Mouse (Mus musculus) intestine, embryonic 14.5 days (tissue): Measurements from ENCODE around the gene Krt15. TPM values are rescaled to one million over a fixed set of nuclear protein-coding genes. Genes with fewer than 3 reads are reported as not detected.

ENCODE experiments used
- ATAC-seq: fragments of 200-750 bp; cut with Nextera tagmentation; replicated peaks from 2 replicates; pipeline ENCODE4 v1.8.0; 2017; ENCODE audit warnings: low read depth, moderate number of reproducible peaks, moderate TSS enrichment, moderate library complexity; ENCODE audit not compliant: low FRiP score, low TSS enrichment
- DNase-seq: peaks from one replicate; pipeline ENCODE4 v3.0.0-alpha.2; 2018; ENCODE audit warnings: low spot score
- H3K27ac ChIP-seq: fragments of 300-500 bp; sonication (generic); 2 replicates; pipeline ENCODE4 v1.5.1; 2014; ENCODE audit warnings: low read depth, mild to moderate bottlenecking, control low read depth
- H3K27me3 ChIP-seq: fragments of 300-500 bp; sonication (generic); replicated peaks from 2 replicates; pipeline ENCODE4 v1.6.1; 2014; ENCODE audit warnings: low read length, control low read depth; ENCODE audit not compliant: control insufficient read depth, insufficient read depth
- H3K36me3 ChIP-seq: fragments of 300-500 bp; sonication (generic); 2 replicates; pipeline ENCODE4 v1.6.1; 2014; ENCODE audit warnings: low read length, control low read depth; ENCODE audit not compliant: control insufficient read depth, insufficient read depth
- H3K4me1 ChIP-seq: fragments of 300-500 bp; sonication (generic); replicated peaks from 2 replicates; pipeline ENCODE4 v1.6.1; 2014; ENCODE audit warnings: low read length, control low read depth, mixed read lengths; ENCODE audit not compliant: control insufficient read depth, insufficient read depth
- H3K4me2 ChIP-seq: fragments of 300-500 bp; sonication (generic); 2 replicates; pipeline ENCODE4 v1.6.1; 2014; ENCODE audit warnings: low read length
- H3K4me3 ChIP-seq: fragments of 300-500 bp; sonication (generic); 2 replicates; pipeline ENCODE4 v1.5.1; 2014; ENCODE audit warnings: low read depth, low read length, control low read depth, mixed read lengths
- H3K9ac ChIP-seq: fragments of 300-500 bp; sonication (generic); 2 replicates; pipeline ENCODE4 v1.6.1; 2014; ENCODE audit warnings: mild to moderate bottlenecking, low read length
- H3K9me3 ChIP-seq: fragments of 300-500 bp; sonication (generic); 2 replicates; pipeline ENCODE4 v1.6.1; 2016; ENCODE audit warnings: low read length, control low read depth; ENCODE audit not compliant: control insufficient read depth
- WGBS: fragments of 180-500 bp; shearing (Covaris S2); extraction: QIAGEN DNeasy Blood & Tissue Kit; methylation state at CpG from one replicate; pipeline ENCODE4 v1.1.7; 2014; 5-methylcytosine and 5-hydroxymethylcytosine counted together
- polyA plus RNA-seq: library from polyadenylated mRNA; unstranded; fragments of >200 nt; fragmentation: Nextera tagmentation; extraction: Ambion mirVana; gene quantifications from 2 replicates; pipeline ENCODE4 v1.2.1, GENCODE M21; 2014

The Krt15 gene
- polyA plus RNA-seq, 1 experiment from 2014 or later: 1.3 TPM

DNA sequence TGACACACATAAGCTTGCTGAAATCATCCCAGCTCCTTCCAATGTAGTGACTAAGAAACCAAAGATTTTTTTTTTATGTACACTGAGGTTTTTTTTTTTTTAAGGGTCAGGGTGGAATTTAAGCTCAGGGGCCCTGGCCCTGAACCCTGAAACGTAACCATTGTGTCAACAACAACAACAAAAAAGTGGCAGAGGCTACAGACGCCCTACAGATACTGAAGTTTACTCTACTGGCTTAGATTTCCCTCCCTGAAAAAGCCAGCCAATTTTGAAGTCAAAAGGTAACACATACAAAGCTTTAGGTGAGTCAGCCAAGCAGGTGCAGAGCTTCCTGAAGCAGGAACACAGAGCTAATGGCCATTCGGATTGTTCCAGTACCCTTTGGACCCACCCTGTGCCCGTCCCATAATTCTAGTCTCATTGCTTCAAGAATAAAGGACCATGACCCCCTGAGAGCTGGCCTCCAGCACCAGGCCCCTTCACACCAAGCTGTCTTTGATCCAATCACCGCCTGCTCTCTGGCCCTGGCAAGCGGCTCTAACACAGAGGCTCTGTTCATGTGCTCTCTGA is 22.3 kb upstream of the Krt15 start:
- ATAC-seq (peak; percentile 47; the same call in 1 of the 2 replicates), DNase-seq (no peak)
- H3K9me3 ChIP-seq: no peaks in the 10 kb centered on the region
- H3K9ac ChIP-seq: no peak overlapping the region
- H3K27ac ChIP-seq: peak overlapping the region; percentile 69
- 49% methylated on average over 6 of the region's 6 CpGs for WGBS
- H3K4me1 ChIP-seq: peaks cover 5% of the 10 kb centered on the region; the same call in 1 of the 2 replicates
- H3K4me2 ChIP-seq: no peak overlapping the region
- H3K36me3 ChIP-seq: no peaks in the 10 kb centered on the region
- no peaks in the 10 kb centered on the region for H3K27me3 ChIP-seq
- H3K4me3 ChIP-seq: no peak overlapping the region

DNA sequence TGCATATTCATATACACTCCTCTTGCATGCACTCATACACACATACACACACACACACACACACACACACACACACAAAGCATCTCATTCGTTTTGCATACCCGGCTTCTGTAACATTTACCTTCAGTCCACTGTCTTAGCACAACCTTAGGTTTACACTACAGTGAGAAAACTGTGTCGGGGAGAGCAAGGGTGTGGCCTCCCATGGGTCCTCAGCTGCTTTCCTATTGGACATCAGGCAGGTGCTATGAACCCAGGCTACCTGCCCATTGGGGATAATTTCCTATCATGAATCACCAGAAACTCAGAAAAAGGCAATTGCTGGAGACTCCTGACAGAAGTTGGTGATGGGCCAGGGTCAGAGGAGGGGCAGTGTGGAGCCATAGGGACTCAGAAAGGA is 21.6 kb upstream of the Krt15 start:
- ATAC-seq (no peak), DNase-seq (no peak)
- Histone ChIP-seq H3K36me3 (no peaks in the 10 kb centered on the region), H3K4me3 (no peak overlapping the region), H3K27me3 (no peaks in the 10 kb centered on the region), H3K4me2 (no peak overlapping the region), H3K27ac (peak overlapping the region; percentile 69), H3K4me1 (peaks cover 10% of the 10 kb centered on the region; the same call in 1 of the 2 replicates), H3K9ac (no peak overlapping the region), H3K9me3 (no peaks in the 10 kb centered on the region)
- 64% methylated on average over 3 of the region's 3 CpGs for WGBS

DNA sequence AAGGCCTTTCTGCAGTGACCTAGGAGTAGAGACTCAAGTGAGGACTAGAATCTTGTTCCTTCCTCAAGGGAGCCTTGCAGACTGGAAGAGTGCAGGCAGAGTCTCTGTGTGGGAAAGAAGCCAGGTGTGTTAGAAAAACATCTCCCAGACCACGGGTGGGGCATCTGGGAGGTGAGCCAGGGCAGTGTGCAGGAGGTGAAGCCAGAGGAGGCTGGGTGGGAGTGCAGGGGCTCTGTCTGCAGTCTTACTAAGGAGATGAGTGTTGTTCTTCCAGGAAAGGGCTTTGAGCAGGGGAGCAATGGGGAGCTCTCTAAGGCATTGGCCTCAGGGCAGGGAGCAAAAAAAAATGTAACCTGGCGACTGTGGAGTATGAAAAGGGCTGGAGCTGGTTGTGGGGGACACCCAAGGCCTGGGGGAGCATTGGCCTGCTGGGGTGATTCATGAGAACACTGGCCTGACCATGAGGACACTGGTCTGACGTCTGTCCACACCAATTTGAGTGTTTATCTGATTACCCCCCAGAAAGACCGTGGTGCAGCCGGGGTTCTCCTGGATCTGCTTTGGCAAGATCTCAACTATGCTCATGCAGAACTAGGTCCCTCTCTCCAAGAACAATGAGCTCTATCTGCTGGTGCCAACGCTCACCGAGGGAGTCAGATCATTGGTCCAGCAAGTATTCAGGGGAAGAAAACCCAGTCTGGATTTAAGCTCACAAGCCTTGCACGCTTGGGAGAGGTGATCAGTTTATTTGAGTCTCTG is 19.9 kb upstream of the Krt15 start:
- Histone ChIP-seq H3K36me3 (no peaks in the 10 kb centered on the region), H3K9ac (no peak overlapping the region), H3K9me3 (no peaks in the 10 kb centered on the region), H3K27me3 (no peaks in the 10 kb centered on the region), H3K27ac (peak overlapping the region; percentile 62; the same call in 1 of the 2 replicates), H3K4me2 (no peak overlapping the region), H3K4me3 (no peak overlapping the region), H3K4me1 (peaks cover 10% of the 10 kb centered on the region; the same call in 1 of the 2 replicates)
- DNase-seq: no peak
- ATAC-seq: no peak
- 65% methylated on average over 8 of the region's 8 CpGs for WGBS

DNA sequence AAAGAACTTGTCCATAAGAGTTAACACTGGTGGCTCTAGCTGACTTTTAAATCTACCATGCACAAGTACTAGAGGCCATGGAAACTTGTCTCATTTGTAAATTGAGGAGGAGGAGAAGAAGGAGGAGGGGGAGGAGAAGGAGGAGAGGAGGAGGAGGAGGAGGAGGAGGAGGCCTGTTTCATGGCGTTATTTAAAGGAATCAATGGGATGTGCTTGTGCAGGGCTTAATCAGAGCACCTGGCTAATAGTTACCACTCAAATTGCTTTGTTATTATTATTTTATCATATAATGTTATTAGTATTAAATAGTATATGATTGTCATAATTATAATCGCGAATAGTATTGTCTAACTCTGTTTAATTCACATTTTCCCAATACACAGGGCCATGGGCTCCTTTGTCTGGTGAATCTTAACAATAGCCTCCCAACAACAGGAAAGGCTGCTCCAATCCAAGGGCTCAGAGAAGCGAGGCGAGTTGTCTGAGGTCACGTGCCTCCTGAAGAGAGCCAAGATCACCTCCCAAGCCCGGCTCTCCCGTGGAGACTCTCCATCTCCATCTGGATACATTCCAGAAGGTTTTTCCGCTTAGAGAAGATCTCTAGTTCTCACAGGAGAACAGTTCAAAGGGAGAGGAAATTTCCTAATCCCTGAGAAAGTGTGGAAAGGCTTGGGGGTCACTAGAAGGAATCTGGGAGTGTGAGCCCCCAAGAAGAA is 13.0 kb upstream of the Krt15 start, which contains the start of gene Krt19:
Gene Krt19 (minus strand): TSS at position 51 of the 716 bp plus-strand sequence.
- no peak within 1 kb of the TSS for H3K4me3 ChIP-seq
- ATAC-seq (no peak), DNase-seq (no peak)
- no peaks in the 10 kb centered on the region for H3K9me3 ChIP-seq
- no peak within 1 kb of the TSS for H3K9ac ChIP-seq
- H3K36me3 ChIP-seq: no peaks in the 10 kb centered on the region
- 0 out of 2 replicates have a peak within 1 kb of the TSS, but pooled peaks have one; percentile 38 for H3K27ac ChIP-seq
- 54% methylated on average over 9 of the region's 9 CpGs for WGBS
- H3K27me3 ChIP-seq: peaks cover 19% of the 10 kb centered on the region
- no peak within 1 kb of the TSS for H3K4me2 ChIP-seq
- H3K4me1 ChIP-seq: peaks cover 18% of the 10 kb centered on the region

DNA sequence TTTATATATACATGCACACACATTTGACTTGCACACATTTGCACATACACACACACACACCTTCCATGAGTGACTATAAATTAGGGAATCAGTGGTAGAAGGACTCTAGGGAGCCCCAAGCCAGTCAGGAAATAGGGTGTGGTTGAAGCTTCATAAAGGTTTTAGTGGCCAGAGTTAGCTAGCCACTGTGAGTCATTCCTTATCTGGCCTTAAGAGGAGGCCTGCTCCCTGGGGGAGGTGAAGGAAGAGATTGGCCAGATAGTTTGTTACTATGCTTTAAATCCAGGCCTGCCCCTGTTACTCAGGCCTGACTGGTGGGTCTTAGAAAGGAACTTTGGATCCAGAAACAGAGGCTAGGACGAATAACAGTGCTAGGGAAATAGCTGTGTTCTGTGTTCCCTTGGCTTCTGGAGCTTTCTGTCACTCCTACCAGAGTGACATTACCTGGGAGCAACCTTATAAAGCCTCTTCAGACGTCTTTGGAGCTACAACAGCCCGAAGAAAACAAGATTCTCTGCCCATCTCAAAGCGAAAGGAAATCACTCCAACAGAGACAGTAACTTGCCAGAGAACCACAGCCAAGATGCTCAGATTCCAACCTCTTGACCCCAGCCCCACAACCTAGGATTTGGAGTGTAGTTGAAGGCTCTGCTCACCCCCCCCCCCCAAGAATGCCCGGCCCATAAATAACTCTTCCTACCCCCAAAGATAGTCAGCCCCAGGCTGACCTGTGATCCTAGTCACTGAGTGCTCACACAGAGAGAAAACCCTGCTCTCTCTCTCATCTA is 12.0 kb upstream of the Krt15 start:
- no peak; the same call in 1 of the 2 replicates for ATAC-seq

DNA sequence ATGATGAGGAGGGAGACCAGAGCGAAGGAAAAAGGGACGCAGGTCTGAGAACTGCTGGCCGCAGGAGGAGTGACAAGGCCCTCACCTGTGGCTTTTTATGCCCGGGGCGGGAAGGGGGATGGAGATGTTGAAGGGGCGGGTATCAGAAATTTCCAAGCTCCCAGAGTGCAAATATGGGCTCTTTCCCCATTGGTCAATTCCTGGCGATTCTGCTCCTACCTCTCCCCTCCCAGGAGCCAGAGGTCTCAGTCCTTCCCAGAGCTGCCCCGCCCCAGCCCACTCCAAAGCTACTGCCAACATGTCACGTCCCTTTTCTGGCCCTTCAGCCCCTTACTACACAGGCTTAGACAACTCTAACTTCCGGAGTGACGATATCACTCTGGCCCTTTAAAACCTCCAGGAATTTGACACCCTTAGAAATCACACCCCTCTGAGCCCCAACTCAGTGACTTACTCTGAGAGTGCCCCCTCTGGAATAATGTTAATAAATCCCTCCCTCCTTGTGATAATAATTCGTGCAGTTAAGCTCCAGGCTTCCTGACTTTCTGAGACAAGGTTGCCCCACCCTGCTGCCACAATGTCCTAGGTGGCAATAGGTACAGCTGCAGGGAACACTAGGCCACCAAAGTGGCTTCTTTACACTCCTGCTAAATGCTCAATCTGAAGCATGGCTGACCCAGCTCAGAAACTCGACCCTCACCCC is 10.3 kb upstream of the Krt15 start:
- 3% methylated on average over 12 of the region's 13 CpGs for WGBS
- H3K27ac ChIP-seq: peak overlapping the region; percentile 67

More for the DNA sequence above, 12.0 kb upstream of the Krt15 start:
- WGBS: 33% methylated on average over 5 of the region's 5 CpGs
- no peak overlapping the region for H3K4me3 ChIP-seq
- H3K4me1 ChIP-seq: peaks cover 16% of the 10 kb centered on the region
- 0 out of 2 replicates have a peak overlapping the region, but pooled peaks have one; percentile 38 for H3K27ac ChIP-seq
- H3K9ac ChIP-seq: no peak overlapping the region
- H3K36me3 ChIP-seq: no peaks in the 10 kb centered on the region
- no peaks in the 10 kb centered on the region for H3K9me3 ChIP-seq
- H3K27me3 ChIP-seq: peaks cover 19% of the 10 kb centered on the region
- H3K4me2 ChIP-seq: no peak overlapping the region
- no peak for DNase-seq

DNA sequence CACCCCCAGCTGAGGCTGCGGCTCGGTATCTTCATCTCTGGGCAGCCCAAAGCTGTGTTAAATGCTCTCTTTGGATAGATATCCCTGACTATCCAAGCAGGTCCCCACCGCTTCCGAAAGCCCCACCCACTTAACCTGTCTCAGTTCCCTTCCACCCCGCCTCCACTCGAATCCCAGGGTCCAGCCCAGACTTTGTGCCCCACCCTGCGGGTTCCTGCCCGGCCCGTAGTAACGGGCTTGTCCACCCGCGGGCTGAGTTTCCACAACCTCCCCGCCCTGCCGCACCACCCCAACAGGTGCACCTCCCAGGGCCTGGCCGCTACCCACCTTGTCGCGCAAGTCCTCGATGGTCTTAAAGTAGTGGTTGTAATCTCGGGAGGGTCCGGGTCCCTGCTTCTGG is 9.4 kb upstream of the Krt15 start:
- H3K36me3 ChIP-seq: no peaks in the 10 kb centered on the region
- H3K27me3 ChIP-seq: peaks cover 19% of the 10 kb centered on the region
- peak overlapping the region; percentile 48 for H3K4me2 ChIP-seq
- H3K9me3 ChIP-seq: no peaks in the 10 kb centered on the region
- peak; percentile 35 for ATAC-seq
- peak; percentile 79 for DNase-seq
- H3K9ac ChIP-seq: peak overlapping the region; percentile 43
- peak overlapping the region; percentile 67; the same call in 1 of the 2 replicates for H3K27ac ChIP-seq
- WGBS: 2% methylated on average over 20 of the region's 20 CpGs
- H3K4me1 ChIP-seq: peaks cover 18% of the 10 kb centered on the region
- H3K4me3 ChIP-seq: peak overlapping the region; percentile 41

More for the DNA sequence above, 10.3 kb upstream of the Krt15 start:
- Histone ChIP-seq H3K27me3 (peaks cover 19% of the 10 kb centered on the region), H3K9ac (peak overlapping the region; percentile 43), H3K9me3 (no peaks in the 10 kb centered on the region), H3K36me3 (no peaks in the 10 kb centered on the region), H3K4me1 (peaks cover 15% of the 10 kb centered on the region), H3K4me3 (peak overlapping the region; percentile 41), H3K4me2 (peak overlapping the region; percentile 48)
- ATAC-seq: peak; percentile 80
- DNase-seq: peak; percentile 70
